Mouse (Mus musculus): Measurements from ENCODE around the gene Cd84. TPM values are rescaled to one million over a fixed set of nuclear protein-coding genes. Genes with fewer than 3 reads are reported as not detected.

Gene Cd84
- polyA plus RNA-seq, 1 experiment from 2014 or later, result 1.2 TPM

GRCm38 (mm10) chr1:171825462-171825861 lies 14.0 kb upstream of the Cd84 start:
- Histone ChIP-seq H3K36me3 (ENCODE audit: control insufficient read depth, insufficient read depth, low read length) (no peaks in the 10 kb centered on the region), H3K4me2 (replicated peaks; ENCODE audit: low read depth, low read length) (no peak overlapping the region), H3K9me3 (ENCODE audit: control insufficient read depth, low read length) (no peaks in the 10 kb centered on the region), H3K27ac (ENCODE audit: low read depth, low read length) (no peak overlapping the region), H3K4me3 (ENCODE audit: low read length) (no peak overlapping the region), H3K4me1 (ENCODE audit: control insufficient read depth, insufficient read depth, low read length) (no peaks in the 10 kb centered on the region), H3K9ac (ENCODE audit: low read depth, low read length) (no peak overlapping the region), H3K27me3 (ENCODE audit: control insufficient read depth, insufficient read depth, low read length) (no peaks in the 10 kb centered on the region)
- WGBS, result 33% methylated on average over 4 of the region's 4 CpGs
- no peak for ATAC-seq (ENCODE audit: low FRiP score, low TSS enrichment)

GRCm38 (mm10) chr1:171826164-171826563 lies 13.3 kb upstream of the Cd84 start:
- no peak overlapping the region for H3K9ac ChIP-seq (ENCODE audit: low read depth, low read length)
- no peak overlapping the region for H3K4me2 ChIP-seq (replicated peaks; ENCODE audit: low read depth, low read length)
- H3K36me3 ChIP-seq (ENCODE audit: control insufficient read depth, insufficient read depth, low read length), result no peaks in the 10 kb centered on the region
- no peak overlapping the region for H3K27ac ChIP-seq (ENCODE audit: low read depth, low read length)
- H3K9me3 ChIP-seq (ENCODE audit: control insufficient read depth, low read length), result no peaks in the 10 kb centered on the region
- no peak overlapping the region for H3K4me3 ChIP-seq (ENCODE audit: low read length)
- H3K4me1 ChIP-seq (ENCODE audit: control insufficient read depth, insufficient read depth, low read length), result no peaks in the 10 kb centered on the region
- no peak for ATAC-seq (ENCODE audit: low FRiP score, low TSS enrichment)
- no peaks in the 10 kb centered on the region for H3K27me3 ChIP-seq (ENCODE audit: control insufficient read depth, insufficient read depth, low read length)

- no peaks in the 10 kb centered on the region for H3K27me3 ChIP-seq (ENCODE audit: control insufficient read depth, insufficient read depth, low read length)
- H3K9me3 ChIP-seq (ENCODE audit: control insufficient read depth, low read length), result no peaks in the 10 kb centered on the region
- no peak overlapping the region for H3K4me2 ChIP-seq (replicated peaks; ENCODE audit: low read depth, low read length)
- no peak overlapping the region for H3K9ac ChIP-seq (ENCODE audit: low read depth, low read length)
- H3K27ac ChIP-seq (ENCODE audit: low read depth, low read length), result no peak overlapping the region
- ATAC-seq (ENCODE audit: low FRiP score, low TSS enrichment), result no peak
- no peak overlapping the region for H3K4me3 ChIP-seq (ENCODE audit: low read length)
- no peaks in the 10 kb centered on the region for H3K4me1 ChIP-seq (ENCODE audit: control insufficient read depth, insufficient read depth, low read length)
- H3K36me3 ChIP-seq (ENCODE audit: control insufficient read depth, insufficient read depth, low read length), result no peaks in the 10 kb centered on the region
These were observed 11.8 kb upstream of the Cd84 start for GRCm38 (mm10) chr1:171827674-171828073.

GRCm38 (mm10) chr1:171840450-171841023 lies 1.0 kb downstream of the Cd84 start:
- no peak overlapping the region for H3K4me3 ChIP-seq (ENCODE audit: low read length)
- H3K4me2 ChIP-seq (replicated peaks; ENCODE audit: low read depth, low read length), result no peak overlapping the region
- no peak overlapping the region for H3K9ac ChIP-seq (ENCODE audit: low read depth, low read length)
- no peak for ATAC-seq (ENCODE audit: low FRiP score, low TSS enrichment)
- H3K4me1 ChIP-seq (ENCODE audit: control insufficient read depth, insufficient read depth, low read length), result no peaks in the 10 kb centered on the region
- H3K27ac ChIP-seq (ENCODE audit: low read depth, low read length), result no peak overlapping the region
- no peaks in the 10 kb centered on the region for H3K27me3 ChIP-seq (ENCODE audit: control insufficient read depth, insufficient read depth, low read length)
- H3K36me3 ChIP-seq (ENCODE audit: control insufficient read depth, insufficient read depth, low read length), result no peaks in the 10 kb centered on the region
- WGBS, result 84% methylated on average over 4 of the region's 4 CpGs
- no peaks in the 10 kb centered on the region for H3K9me3 ChIP-seq (ENCODE audit: control insufficient read depth, low read length)

- no peak overlapping the region for H3K4me2 ChIP-seq (replicated peaks; ENCODE audit: low read depth, low read length)
- no peaks in the 10 kb centered on the region for H3K27me3 ChIP-seq (ENCODE audit: control insufficient read depth, insufficient read depth, low read length)
- no peak overlapping the region for H3K4me3 ChIP-seq (ENCODE audit: low read length)
- H3K9me3 ChIP-seq (ENCODE audit: control insufficient read depth, low read length), result no peaks in the 10 kb centered on the region
- no peak overlapping the region for H3K27ac ChIP-seq (ENCODE audit: low read depth, low read length)
- no peaks in the 10 kb centered on the region for H3K4me1 ChIP-seq (ENCODE audit: control insufficient read depth, insufficient read depth, low read length)
- no peaks in the 10 kb centered on the region for H3K36me3 ChIP-seq (ENCODE audit: control insufficient read depth, insufficient read depth, low read length)
- WGBS, result 76% methylated on average over 5 of the region's 5 CpGs
- H3K9ac ChIP-seq (ENCODE audit: low read depth, low read length), result no peak overlapping the region
- ATAC-seq (ENCODE audit: low FRiP score, low TSS enrichment), result no peak
These were observed 5.7 kb downstream of the Cd84 start for GRCm38 (mm10) chr1:171845035-171845754.

GRCm38 (mm10) chr1:171848201-171848600 lies 8.7 kb downstream of the Cd84 start:
- H3K27me3 ChIP-seq (ENCODE audit: control insufficient read depth, insufficient read depth, low read length), result no peaks in the 10 kb centered on the region
- no peaks in the 10 kb centered on the region for H3K9me3 ChIP-seq (ENCODE audit: control insufficient read depth, low read length)
- no peak overlapping the region for H3K9ac ChIP-seq (ENCODE audit: low read depth, low read length)
- no peak for ATAC-seq (ENCODE audit: low FRiP score, low TSS enrichment)
- no peak overlapping the region for H3K4me3 ChIP-seq (ENCODE audit: low read length)
- H3K4me1 ChIP-seq (ENCODE audit: control insufficient read depth, insufficient read depth, low read length), result no peaks in the 10 kb centered on the region
- H3K36me3 ChIP-seq (ENCODE audit: control insufficient read depth, insufficient read depth, low read length), result no peaks in the 10 kb centered on the region
- no peak overlapping the region for H3K27ac ChIP-seq (ENCODE audit: low read depth, low read length)
- H3K4me2 ChIP-seq (replicated peaks; ENCODE audit: low read depth, low read length), result no peak overlapping the region

GRCm38 (mm10) chr1:171848757-171849156 lies 9.3 kb downstream of the Cd84 start:
- Histone ChIP-seq H3K36me3 (ENCODE audit: control insufficient read depth, insufficient read depth, low read length) (no peaks in the 10 kb centered on the region), H3K4me2 (replicated peaks; ENCODE audit: low read depth, low read length) (no peak overlapping the region), H3K27ac (ENCODE audit: low read depth, low read length) (no peak overlapping the region), H3K9me3 (ENCODE audit: control insufficient read depth, low read length) (no peaks in the 10 kb centered on the region), H3K4me3 (ENCODE audit: low read length) (no peak overlapping the region), H3K9ac (ENCODE audit: low read depth, low read length) (no peak overlapping the region), H3K27me3 (ENCODE audit: control insufficient read depth, insufficient read depth, low read length) (no peaks in the 10 kb centered on the region), H3K4me1 (ENCODE audit: control insufficient read depth, insufficient read depth, low read length) (no peaks in the 10 kb centered on the region)
- WGBS, result 81% methylated on average over 4 of the region's 4 CpGs
- no peak for ATAC-seq (ENCODE audit: low FRiP score, low TSS enrichment)

GRCm38 (mm10) chr1:171849454-171849853 lies 10.0 kb downstream of the Cd84 start:
- no peak overlapping the region for H3K4me2 ChIP-seq (replicated peaks; ENCODE audit: low read depth, low read length)
- no peaks in the 10 kb centered on the region for H3K4me1 ChIP-seq (ENCODE audit: control insufficient read depth, insufficient read depth, low read length)
- no peaks in the 10 kb centered on the region for H3K27me3 ChIP-seq (ENCODE audit: control insufficient read depth, insufficient read depth, low read length)
- H3K4me3 ChIP-seq (ENCODE audit: low read length), result no peak overlapping the region
- no peak for ATAC-seq (ENCODE audit: low FRiP score, low TSS enrichment)
- WGBS, result 83% methylated on average over 5 of the region's 5 CpGs
- H3K9me3 ChIP-seq (ENCODE audit: control insufficient read depth, low read length), result no peaks in the 10 kb centered on the region
- no peak overlapping the region for H3K9ac ChIP-seq (ENCODE audit: low read depth, low read length)
- H3K36me3 ChIP-seq (ENCODE audit: control insufficient read depth, insufficient read depth, low read length), result no peaks in the 10 kb centered on the region
- no peak overlapping the region for H3K27ac ChIP-seq (ENCODE audit: low read depth, low read length)

GRCm38 (mm10) chr1:171865467-171865866 lies 26.0 kb downstream of the Cd84 start:
- Histone ChIP-seq H3K9ac (ENCODE audit: low read depth, low read length) (no peak overlapping the region), H3K4me2 (replicated peaks; ENCODE audit: low read depth, low read length) (no peak overlapping the region), H3K4me1 (ENCODE audit: control insufficient read depth, insufficient read depth, low read length) (no peaks in the 10 kb centered on the region), H3K27ac (ENCODE audit: low read depth, low read length) (no peak overlapping the region), H3K27me3 (ENCODE audit: control insufficient read depth, insufficient read depth, low read length) (no peaks in the 10 kb centered on the region), H3K36me3 (ENCODE audit: control insufficient read depth, insufficient read depth, low read length) (no peaks in the 10 kb centered on the region), H3K9me3 (ENCODE audit: control insufficient read depth, low read length) (no peaks in the 10 kb centered on the region), H3K4me3 (ENCODE audit: low read length) (no peak overlapping the region)
- ATAC-seq (ENCODE audit: low FRiP score, low TSS enrichment), result no peak
- WGBS, result 89% methylated on average over 4 of the region's 4 CpGs

Measured in kidney, embryonic 14.5 days (tissue).